Mouse (Mus musculus): Measurements from ENCODE around the gene Unc45a.

Unc45a gene

DNA sequence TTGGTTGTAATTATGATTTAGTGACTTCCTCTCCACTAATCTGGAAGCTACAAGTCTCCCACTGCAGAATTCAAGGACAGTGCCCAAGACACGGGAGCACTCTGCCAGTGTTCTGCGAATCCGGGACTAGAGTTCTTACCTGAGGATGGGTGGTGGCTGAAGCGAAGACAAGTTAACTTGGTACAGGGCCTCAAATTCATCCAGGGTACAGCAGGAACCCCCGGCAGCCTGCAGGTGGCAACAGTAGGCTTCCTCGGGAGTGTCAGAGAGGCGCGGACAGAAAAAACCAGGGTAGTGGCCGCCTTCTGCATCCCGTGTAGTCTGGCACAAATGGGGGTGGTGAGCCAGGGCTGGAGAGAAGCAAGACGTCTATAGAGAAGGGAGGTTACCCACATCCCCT lies at the start of gene Unc45a:
TSS of gene Unc45a (minus strand) at position 213 of the 400 bp plus-strand sequence.
- DNase-seq (ENCODE audit: low spot score in 2 of 2), result peak; percentile 79 to 80

DNA sequence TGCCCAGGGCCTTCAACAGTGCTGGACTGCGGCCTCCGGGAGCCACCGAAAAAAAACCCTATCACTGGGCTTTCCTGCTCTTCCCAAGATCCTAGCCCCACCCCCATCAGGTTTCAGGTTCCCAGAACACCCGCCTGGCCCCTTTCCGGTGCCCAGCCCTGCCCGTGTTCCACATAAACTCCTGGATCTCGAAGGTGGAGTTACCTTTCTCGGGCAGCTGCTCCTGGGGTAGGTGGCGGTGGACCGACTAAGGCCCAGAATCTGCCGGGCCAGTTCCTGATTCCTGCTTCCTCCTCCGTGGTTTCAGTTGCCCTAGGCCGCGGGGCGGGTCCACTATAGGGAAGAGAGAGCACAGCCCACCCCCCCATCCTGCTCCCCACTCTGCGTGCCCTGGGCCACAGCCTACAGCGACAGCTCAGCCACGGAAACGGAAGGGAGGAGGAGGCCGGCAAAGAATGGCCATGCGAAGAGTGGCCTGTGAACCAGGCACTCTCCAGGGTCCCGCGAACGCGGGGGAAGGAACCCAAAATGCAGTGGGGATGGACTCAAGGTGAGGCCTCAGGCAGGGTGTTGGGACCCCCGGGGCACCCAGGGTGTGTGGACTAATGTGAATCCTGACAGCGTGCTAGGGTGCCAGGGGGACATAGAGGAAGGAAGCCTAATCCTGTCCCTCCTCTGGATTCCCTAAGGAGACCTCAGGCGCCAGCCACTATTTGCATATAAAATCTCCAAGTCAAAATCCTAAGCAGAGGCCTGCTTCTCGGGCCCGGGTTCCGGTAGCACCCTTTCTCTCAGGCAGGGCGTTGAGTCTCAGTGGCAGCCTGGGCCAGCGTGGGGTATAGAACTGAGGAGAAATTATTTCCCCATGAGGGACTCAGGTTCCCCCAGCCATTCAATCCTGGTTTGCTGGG lies 47.1 kb upstream of the Unc45a start, which contains the start of gene Fes:
TSS of gene Fes (minus strand) at position 314 of the 911 bp plus-strand sequence.
- peak; percentile 61 to 68 for DNase-seq (ENCODE audit: low spot score in 2 of 2)

DNA sequence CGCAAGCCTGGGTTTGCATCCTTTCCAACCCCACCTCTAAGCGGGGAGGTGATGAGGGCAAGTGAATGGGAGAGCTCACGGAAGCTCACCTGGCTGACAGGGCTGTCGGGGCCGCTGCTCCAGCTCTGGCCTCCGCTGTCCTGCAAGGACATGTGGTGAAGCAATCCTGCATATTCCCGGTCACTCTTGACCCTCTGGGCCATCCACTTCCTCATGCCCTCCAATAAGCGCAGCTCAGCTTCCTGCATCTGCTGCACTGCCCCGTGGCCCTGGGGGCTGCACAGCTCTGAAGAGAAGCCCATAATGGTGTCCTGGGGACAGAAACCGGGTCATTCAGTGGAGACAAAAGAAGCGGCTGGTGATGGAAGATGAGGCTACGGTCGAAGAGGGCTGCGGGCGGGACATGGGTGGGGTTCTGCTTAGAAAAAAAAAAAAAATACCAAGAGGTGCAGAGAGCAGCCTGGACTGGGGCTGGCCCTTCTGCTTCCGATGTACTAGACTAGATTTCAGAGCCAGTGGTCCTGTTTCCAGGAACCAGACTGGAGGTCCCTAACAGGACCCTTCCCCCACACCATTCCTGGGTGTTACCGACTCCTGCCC lies 46.3 kb upstream of the Unc45a start:
- DNase-seq (ENCODE audit: low spot score in 2 of 2), result no peak

DNA sequence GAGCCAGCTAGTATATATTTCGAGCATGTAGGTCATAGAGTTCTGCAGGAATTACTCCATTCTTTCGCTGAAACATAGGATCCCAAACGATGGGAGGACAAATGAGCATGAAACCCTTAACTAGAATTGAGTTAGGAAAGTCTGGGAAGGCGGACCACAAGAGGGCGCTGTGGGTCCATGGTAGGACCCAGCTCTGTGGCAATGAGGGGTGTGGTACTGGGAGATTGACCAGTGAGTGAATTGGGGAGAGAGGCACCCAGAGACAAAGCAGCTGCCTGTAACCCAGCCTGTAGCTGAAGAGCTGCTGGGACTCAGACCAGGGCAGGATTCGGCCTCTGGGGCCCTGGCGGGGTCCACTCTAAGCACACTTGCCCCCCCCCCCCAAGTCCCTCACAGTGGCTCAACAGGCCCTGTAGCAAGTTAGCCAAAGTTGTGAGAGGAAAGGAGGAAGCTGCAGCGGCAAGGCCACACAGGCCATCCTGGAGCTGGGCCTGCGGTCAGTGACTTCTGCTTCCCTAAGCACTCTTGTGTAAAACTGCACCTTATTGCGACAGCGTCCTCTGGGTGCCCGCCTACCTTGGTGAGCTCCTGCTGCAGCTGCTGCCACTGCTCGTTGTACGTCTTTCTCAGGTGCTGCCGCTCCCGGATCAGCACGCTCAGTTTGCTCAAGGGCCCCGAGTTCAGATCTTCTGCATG lies 45.6 kb upstream of the Unc45a start:
- DNase-seq (ENCODE audit: low spot score in 2 of 2), result peak; percentile 90 to 93

DNA sequence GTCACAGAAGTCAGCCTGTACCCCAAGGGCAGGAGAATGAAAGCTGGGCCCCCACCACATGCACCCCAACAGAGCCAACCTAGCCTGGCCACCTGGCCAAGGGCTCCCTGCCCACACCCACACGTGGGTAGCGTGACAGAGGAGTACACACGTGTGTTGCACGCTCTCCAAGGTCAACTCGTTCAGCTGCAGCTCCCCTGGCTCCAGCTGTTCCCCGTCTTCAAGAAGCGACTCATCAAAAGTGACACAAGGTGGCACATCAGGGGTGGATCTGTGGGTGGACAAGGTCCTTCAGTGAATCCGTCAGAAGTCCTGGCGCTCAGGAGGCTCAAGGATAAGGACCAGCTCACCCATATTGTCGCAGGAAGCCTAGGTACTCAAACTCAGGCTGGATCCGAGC lies 42.1 kb upstream of the Unc45a start:
- DNase-seq (ENCODE audit: low spot score in 2 of 2), result no peak

DNA sequence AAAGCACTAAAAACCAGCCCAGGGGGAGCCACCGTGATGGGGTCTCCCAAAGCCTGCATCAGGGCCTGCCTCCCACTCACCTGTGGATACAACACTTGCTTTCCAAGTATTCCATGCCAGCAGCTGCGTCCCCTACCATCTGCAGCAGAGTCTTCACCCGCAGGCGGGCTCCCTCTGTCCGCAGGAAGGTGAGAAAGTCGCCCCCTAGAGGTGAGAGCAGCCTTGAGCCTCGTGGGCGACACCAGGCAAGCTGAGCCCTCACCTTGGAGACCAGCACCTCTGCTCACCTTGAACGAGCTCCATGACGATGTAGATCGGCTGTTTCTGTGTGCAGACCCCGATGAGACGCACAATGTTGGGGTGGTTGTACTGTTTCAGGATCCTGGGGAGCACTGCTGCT lies 38.7 kb upstream of the Unc45a start:
- DNase-seq (ENCODE audit: low spot score in 2 of 2), result no peak

DNA sequence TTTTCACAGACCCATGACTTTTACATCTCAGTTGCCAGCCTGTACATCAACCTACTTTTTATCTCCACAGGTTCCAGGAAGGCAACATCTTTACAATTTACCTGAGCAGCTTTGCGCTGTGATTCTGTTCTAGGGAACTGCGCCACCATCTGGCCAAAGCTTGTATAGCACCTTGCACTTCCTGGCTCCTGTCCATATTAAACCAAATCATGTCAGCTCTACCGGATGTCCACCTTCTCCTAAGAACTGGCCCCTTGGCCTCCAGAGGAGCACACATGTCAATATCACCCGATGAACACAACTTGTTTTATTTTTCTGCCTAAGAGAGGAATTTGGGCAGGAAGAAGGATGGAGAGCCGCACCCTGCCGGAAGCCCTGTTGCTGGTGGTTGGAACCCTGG lies 36.7 kb upstream of the Unc45a start:
- DNase-seq (ENCODE audit: low spot score in 2 of 2), result no peak

DNA sequence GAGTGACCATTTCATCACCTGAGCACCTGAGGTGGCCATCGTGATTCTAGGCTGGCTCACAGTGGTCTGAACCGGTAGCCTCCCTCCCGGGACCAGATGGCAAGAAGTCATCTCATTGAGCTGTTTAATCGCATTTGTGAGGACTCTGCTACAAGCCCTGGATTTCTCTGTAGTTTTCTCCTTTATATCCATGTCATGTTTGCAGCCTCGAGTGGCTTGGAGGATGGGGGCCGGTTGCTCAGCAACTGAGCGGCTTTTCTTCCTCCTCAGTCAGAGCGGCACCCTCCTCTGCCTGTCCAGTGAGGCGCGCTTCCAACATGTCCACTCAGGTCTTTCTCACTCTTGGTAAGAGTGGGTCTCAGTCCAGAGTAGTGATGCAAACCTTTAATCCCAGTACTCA lies 35.4 kb upstream of the Unc45a start:
- no peak for DNase-seq (ENCODE audit: low spot score in 2 of 2)

DNA sequence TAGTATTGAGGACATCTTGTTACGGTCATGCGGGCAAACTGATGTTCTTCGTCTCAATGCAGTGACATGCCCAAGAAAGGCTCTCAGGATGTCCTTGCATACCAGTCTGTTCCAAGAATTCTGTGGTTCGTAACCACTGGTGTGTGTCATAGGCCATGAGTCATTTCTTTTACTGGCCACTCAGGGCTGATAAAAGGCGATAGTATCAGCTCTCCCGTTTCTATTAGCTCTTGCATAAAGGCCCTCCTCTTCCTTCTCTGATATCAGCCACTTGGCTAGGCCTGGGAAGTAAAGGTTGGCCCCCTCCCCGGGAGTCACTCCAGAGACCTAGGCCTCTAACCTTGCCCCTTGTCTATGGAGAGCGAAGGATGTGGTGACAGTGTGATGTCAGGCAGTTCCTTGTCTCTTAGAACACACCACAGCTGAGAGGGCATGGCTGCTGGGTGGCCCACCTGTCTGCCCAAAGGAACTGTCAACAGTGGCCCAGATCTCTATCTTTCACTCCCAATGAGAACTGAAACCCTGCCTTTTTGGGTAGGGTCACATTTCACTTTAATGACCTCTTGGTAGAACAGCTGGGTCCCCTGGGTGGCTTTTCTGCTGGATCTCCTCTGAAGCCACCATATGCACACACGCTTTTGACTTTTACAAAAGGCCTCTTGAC lies 34.7 kb upstream of the Unc45a start:
- DNase-seq (ENCODE audit: low spot score in 2 of 2), result no peak

DNA sequence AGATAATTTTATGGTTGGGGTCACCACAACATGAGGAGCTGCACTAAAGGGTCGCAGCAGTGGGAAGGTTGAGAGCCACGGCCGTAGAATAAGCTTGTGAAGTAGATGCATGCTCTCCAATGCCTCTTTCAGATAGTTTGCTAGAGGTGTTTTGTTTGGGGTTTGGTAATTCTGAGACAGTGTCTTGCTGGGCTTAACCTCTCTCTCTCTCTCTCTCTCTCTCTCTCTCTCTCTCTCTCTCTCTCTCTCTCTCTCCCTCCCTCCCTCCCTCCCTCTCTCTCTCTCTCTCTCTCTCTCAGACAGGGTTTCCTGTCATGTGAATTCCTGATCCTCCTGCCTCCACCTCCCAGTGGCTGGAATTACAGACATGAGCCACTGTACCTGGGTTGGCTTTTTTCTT lies 33.9 kb upstream of the Unc45a start:
- no peak for DNase-seq (ENCODE audit: low spot score in 2 of 2)

DNA sequence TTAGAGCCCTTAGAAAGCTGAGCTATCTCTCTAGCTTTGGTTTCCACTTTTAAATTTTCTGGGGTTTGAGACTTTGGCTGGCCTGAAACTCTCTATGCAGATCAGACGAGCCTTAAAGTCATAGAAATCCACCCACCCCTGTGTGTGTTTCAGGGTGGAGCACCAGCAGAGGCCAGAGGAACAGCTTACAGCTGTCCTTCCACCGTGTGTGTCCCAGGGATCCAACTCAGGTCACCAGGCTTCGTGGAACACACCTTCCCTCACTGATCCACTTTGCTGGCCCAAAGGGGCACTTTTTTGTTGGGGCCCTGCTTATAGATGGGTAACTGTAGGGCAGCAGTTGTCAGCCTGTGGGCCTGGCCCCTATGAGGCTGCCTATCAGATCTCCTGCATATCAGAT lies 33.5 kb upstream of the Unc45a start:
- DNase-seq (ENCODE audit: low spot score in 2 of 2), result no peak

DNA sequence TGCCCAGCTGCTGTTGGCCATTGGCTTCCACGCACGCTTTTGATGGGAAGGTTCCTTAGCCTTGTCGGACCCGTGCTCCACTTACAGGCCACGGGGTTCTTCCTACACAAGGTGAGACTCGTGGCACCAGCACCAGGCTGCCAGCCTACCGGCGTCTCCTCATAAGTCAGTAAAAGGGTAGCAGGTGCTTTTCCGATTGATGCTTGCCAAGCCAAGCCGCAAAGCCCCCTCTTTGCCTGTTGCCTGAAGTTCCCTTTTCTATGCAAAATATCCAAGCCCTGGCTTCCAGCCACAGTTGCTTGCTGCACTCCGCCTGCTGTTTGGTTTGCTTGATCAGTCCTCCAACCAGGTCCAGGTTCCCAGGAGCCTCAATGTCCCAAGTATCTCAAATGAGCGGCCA lies 33.0 kb upstream of the Unc45a start:
- peak; percentile 64 to 67 for DNase-seq (ENCODE audit: low spot score in 2 of 2)

DNA sequence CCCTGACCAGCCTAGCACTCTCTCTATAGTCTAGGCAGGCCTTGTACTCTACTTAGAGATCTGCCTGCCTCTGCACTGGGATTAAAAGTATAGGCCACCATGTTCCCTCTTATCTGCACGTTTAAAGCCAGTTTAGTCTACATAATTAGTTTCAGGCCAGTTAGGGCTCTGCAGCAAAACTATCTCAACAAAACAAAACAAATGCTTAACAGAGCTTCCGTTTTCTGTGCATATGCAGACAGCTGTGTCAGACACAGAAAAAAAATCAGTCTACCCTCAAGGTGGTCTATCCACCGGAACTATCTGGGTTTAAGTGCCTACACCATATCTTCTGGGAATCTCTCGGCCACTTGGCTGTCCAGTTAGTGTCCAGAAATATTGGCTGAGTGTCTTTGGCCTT lies 32.5 kb upstream of the Unc45a start:
- DNase-seq (ENCODE audit: low spot score in 2 of 2), result no peak

DNA sequence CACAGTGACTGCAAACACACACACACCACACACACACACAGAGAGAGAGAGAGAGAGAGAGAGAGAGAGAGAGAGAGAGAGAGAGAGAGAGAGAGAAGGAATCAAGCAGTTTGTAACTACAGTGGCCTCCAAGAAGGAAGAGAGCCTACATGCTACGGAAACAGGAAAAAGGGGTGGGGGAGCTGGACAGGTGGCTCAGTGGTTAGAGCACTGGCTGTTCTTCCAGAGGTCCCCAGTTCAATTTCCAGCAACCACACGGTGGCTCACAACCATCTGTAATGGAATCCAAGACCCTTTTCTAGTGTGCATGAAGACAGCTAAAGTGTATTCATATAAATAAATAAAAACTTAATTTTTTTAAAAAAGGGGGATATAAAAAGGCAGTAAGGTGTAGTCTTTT lies 31.9 kb upstream of the Unc45a start:
- DNase-seq (ENCODE audit: low spot score in 2 of 2), result no peak

DNA sequence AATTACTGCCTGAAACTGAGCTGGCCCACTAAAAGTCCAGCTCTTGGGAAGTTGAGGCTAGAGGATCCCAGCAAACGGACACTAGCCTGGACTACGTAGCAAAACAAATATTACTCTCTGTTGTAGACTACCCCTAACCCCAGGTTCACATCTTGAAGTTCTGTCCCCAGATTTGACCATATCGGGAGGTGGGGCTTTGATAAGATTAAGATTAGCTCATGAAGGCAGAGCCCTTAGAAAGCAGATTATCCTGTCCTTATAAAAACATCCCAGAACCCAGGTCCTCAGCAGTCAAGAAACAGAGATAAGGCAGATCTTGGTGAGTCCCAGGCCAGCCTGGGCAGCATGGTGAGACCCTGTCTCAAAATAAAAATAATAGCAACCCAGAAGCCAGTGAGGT lies 31.4 kb upstream of the Unc45a start:
- DNase-seq (ENCODE audit: low spot score in 2 of 2), result no peak

DNA sequence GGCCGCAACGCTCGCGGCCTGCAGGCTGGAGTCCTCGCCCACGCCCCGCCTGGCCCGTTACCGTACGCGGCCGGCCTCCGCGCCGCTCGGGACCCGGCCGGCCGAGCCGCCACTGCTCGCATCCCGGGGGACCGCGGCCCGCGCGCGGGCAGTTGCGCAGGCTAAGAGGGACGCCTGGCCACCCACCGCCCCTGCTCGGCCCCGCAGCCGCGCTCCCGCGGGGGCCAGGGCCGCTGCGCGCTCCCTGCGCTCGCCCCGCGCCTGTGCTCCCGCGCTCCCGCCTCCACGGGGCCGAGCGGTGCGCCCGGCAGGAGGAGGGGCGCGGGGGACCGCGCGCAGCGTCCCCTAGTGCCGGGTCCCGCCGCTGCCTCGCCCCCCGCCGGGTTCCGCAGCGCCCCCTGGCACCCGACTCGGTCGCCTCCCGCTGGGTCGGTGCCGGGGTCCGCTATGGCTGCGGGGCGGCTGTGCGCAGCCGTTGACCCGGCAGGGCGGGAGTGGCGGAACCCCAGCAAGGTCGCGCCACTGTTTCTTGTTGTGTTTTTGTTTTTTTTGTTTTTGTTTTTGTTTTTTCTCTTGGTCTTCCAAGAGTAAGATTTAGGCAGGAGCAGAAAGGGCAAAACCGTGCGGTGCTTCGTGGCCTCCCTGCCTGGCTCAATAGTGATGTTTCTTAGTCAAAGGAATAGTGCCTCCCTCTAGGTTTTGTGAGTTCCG lies 30.4 kb upstream of the Unc45a start, which contains the start of gene Man2a2:
TSS of gene Man2a2 (minus strand) at position 335 of the 711 bp plus-strand sequence.
- DNase-seq (ENCODE audit: low spot score in 2 of 2), result peak; percentile 86

DNA sequence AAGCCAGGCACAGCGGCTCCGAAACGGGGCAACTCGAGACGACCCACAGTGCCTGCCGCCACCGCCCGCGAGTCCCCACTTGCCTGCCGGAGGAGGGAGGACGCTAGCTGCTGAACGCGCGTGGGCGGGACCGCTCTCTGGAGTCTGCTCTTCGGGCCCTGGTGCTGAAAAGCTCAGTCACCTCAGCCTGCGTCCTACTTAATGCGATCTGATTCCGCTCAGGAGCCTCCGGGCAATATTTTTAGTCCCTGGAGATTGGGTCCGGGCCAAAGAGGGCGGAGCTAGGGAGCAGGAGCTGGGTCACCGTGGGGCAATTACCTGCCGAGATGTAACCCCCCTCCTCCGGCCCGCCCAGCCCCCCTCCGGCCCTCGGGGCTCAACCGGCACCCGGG lies 29.8 kb upstream of the Unc45a start:
- DNase-seq (ENCODE audit: low spot score in 2 of 2), result peak; percentile 91

DNA sequence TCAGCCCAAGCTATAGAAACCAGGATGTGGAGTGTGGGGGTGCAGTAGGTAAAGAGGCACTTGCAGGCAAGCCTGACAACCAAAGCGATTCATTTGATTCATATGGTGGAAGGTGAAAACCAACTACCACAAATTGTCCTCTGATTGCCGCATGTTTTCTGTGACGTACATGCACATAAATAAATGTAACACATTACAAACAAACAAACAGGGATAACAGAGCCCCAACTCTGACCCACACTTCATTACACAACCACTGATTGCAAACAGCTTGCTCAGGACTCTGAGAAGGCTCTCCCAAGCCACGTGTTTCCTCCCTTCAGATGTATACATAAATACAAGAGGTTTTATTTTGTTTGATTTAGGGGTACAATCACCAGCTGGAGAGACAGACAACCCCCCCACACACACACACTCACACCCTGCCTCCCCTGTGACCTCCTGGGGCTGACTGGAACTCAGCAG lies 29.2 kb upstream of the Unc45a start:
- DNase-seq (ENCODE audit: low spot score in 2 of 2), result no peak

DNA sequence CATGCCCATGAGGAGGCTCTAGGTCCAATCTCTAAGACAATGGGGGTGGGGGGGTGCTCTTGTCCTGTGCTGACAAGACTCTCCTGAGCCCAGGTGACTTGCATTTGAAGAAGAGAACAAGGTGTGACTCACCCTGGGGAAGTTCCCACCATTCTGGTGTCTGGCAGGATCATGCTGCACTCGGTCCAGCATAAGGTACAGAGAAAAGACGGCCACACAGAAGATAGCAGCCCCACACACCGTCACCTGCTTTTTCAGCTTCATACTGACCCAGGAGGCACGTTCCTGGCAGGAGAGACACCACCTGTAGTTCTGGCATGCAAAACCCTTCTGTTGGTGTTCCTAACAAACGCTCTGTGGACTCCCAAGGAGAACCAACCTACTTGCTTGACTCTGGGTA lies 28.7 kb upstream of the Unc45a start:
- no peak for DNase-seq (ENCODE audit: low spot score in 2 of 2)

DNA sequence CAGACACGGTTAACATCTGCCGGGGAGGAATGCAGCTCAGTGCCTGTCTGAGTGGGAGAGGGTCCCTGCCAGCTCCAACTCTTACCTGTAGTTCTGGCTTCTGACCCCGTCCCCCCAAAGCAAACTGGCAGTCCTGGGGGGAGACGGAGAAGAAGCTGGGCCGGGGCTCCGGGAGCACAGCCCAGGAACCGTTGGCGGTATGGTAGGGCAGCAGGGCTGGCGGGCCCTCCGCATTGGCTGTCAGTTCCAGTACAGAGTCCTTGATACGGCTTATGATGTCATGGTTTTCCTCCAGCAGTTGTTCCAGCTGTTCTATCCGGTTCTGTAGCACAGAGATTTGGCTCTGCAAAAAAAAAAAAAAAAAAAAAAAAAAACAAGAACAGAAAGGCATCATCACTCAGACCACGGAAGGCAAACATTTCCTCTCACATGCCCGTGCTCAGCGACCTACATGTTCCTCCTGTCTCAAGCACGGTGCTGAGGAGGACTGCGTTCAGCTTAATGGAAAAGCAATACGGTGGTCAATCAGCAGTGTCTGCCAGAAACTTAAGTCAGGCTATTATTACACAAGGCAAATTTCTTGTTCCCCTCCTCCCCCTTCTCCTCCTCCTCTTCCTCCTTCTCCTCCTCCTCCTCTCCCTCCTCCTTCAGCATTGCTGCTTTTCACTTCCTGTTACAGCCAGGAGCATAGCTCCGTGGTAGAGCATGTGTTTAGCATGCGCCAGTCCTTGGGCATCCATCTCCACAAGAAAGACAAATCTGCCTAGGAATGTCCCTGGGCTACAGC lies 28.0 kb upstream of the Unc45a start:
- no peak for DNase-seq (ENCODE audit: low spot score in 2 of 2)

Data from right cerebral cortex, postnatal 10 days (tissue).